Mouse (Mus musculus) kidney, embryonic 16.5 days (tissue): ENCODE data around the gene Ubr4. TPM values are rescaled to one million over a fixed set of nuclear protein-coding genes. Genes with fewer than 3 reads are reported as not detected.
A peak's percentile ranks its signal among the peaks of the same experiment; 100 is the strongest.
"Not testable (repeated sequence)": the region's sequence is repeated elsewhere in the genome, so short reads cannot be mapped to it uniquely, and the experiment has no call there.

ENCODE experiments used
- ATAC-seq: fragments of 200-750 bp; cut with Nextera tagmentation; 2 replicates; pipeline ENCODE4 v1.8.0; 2017; ENCODE audit warnings: moderate TSS enrichment; ENCODE audit not compliant: low FRiP score, low TSS enrichment
- H3K27ac ChIP-seq: fragments of 300-500 bp; sonication (generic); 2 replicates; pipeline ENCODE4 v1.5.1; 2014; ENCODE audit warnings: low read length
- H3K27me3 ChIP-seq: fragments of 300-500 bp; sonication (generic); 2 replicates; pipeline ENCODE4 v1.6.1; 2014; ENCODE audit warnings: low read length, control low read depth, mixed read lengths; ENCODE audit not compliant: insufficient read depth
- H3K36me3 ChIP-seq: fragments of 300-500 bp; sonication (generic); 2 replicates; pipeline ENCODE4 v1.6.1; 2014; ENCODE audit warnings: low read length, control low read depth, mixed read lengths; ENCODE audit not compliant: insufficient read depth
- H3K4me1 ChIP-seq: fragments of 300-500 bp; sonication (generic); 2 replicates; pipeline ENCODE4 v1.6.1; 2014; ENCODE audit warnings: low read length, control low read depth, mixed read lengths; ENCODE audit not compliant: insufficient read depth
- H3K4me2 ChIP-seq: fragments of 300-500 bp; sonication (generic); replicated peaks from 2 replicates; pipeline ENCODE4 v1.6.1; 2014; ENCODE audit warnings: low read depth, low read length
- H3K4me3 ChIP-seq: fragments of 300-500 bp; sonication (generic); 2 replicates; pipeline ENCODE4 v1.5.1; 2014; ENCODE audit warnings: mild to moderate bottlenecking, low read length
- H3K9ac ChIP-seq: fragments of 300-500 bp; sonication (generic); replicated peaks from 2 replicates; pipeline ENCODE4 v1.6.1; 2014; ENCODE audit warnings: low read length
- H3K9me3 ChIP-seq: fragments of 300-500 bp; sonication (generic); 2 replicates; pipeline ENCODE4 v1.6.1; 2016; ENCODE audit warnings: low read length, control low read depth
- WGBS: fragments of 180-500 bp; shearing (Covaris S2); extraction: QIAGEN DNeasy Blood & Tissue Kit; methylation state at CpG from one replicate; pipeline ENCODE4 v1.1.7; 2014; 5-methylcytosine and 5-hydroxymethylcytosine counted together
- polyA plus RNA-seq: library from polyadenylated mRNA; unstranded; fragments of >200 nt; fragmentation: Nextera tagmentation; extraction: Ambion mirVana; gene quantifications from 2 replicates; pipeline ENCODE4 v1.2.1, GENCODE M21; 2015

Ubr4 gene
- polyA plus RNA-seq, 1 experiment from 2014 or later, result 72.2 TPM

DNA sequence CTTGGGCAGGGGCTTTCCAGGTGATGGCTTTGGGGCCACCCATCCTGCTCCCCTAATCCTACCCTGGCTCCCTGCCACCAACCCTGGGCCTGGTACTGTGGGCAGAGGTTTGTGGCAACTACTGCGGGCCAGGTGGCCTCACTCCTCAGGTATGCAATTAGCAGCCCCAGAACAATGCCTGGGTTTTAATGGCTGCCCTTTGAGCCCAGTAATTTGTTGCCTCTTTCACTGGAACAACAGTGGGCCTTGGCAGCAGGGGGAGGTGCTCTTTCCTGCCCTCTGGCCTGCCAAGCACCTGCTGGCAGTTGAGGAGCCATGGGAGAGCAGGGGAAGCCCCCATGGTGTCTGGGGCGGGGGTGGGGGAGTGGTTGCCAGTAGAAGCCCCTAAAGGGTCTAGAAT, 156.7 kb downstream of the Ubr4 start:
- H3K27ac ChIP-seq, result no peak overlapping the region

DNA sequence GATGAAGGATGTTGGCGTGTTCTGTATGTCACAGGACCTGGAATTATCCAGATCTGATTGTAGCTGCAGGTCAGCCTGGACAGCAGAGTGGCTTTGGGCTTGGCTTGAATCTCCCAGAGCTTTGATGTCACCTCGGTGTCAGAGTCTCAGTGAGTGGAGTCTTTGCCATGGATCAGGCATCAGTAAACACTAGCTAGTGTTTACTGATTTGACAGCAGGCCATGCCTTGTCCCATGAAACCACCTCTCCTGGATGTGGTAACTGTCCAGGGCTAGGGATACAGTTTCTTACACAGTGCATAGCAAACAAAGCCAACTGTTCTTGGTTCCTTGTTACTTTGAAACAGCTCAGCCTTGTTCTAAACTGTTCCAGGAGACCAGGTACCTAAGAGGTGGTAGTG, 159.1 kb downstream of the Ubr4 start:
- WGBS, result 86% methylated on average over 2 of the region's 2 CpGs
- no peaks in the 10 kb centered on the region for H3K9me3 ChIP-seq
- no peak overlapping the region for H3K9ac ChIP-seq
- no peaks in the 10 kb centered on the region for H3K4me1 ChIP-seq
- H3K4me3 ChIP-seq, result no peak overlapping the region
- H3K27me3 ChIP-seq, result no peaks in the 10 kb centered on the region
- H3K4me2 ChIP-seq, result no peak overlapping the region
- H3K36me3 ChIP-seq, result no peaks in the 10 kb centered on the region
- no peak overlapping the region for H3K27ac ChIP-seq
- ATAC-seq, result no peak

More for the DNA sequence above, 156.7 kb downstream of the Ubr4 start:
- Histone ChIP-seq H3K4me3 (no peak overlapping the region), H3K9me3 (peaks cover 8% of the 10 kb centered on the region), H3K9ac (no peak overlapping the region), H3K4me2 (no peak overlapping the region), H3K36me3 (no peaks in the 10 kb centered on the region), H3K27me3 (no peaks in the 10 kb centered on the region), H3K4me1 (no peaks in the 10 kb centered on the region)
- 58% methylated on average over 2 of the region's 2 CpGs for WGBS
- ATAC-seq, result peak; percentile 39; the same call in 1 of the 2 replicates

DNA sequence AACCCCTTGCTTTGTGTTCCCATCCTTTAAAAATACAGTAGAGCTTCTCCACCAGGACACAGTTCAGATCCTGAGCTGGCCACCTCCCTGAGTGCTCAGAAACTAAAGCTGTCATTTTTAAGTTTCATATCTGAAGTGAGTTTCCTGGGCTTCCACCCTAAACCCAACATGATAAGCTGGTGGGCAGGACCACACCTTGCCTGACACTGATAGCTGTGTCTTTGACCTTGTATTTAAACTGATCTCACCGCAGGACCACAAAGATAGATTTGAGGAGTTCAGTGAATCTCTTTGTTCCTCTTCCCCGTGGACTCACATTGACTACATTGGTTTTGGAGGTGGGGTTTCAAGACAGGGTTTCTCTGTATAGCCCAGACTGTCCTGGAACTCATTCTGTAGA, 160.6 kb downstream of the Ubr4 start:
- WGBS, result 93% methylated on average over 2 of the region's 2 CpGs
- no peaks in the 10 kb centered on the region for H3K36me3 ChIP-seq

DNA sequence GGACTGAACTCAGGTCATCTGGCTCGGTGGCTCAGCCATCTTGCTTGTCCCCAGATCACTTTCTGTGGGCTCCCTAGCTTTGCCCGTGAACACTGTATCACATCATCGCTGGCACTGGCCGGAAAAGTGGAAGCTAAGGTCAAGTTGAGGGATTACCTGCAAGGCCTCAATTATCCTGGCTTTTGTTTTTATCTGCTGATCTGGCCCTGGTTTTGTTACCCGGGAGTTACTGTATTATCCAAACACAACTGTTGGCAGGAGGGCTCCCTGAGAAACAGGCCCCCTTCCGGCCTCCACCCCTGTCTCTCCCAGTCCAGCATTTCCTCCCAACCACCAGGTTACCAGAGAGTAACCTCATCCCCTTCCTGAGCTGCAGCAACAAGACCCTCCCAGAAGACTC, 166.8 kb downstream of the Ubr4 start:
- 65% methylated on average over 6 of the region's 6 CpGs for WGBS
- Histone ChIP-seq H3K9ac (no peak overlapping the region), H3K27ac (no peak overlapping the region), H3K27me3 (no peaks in the 10 kb centered on the region), H3K4me1 (no peaks in the 10 kb centered on the region), H3K9me3 (no peaks in the 10 kb centered on the region), H3K4me2 (no peak overlapping the region), H3K4me3 (no peak overlapping the region), H3K36me3 (no peaks in the 10 kb centered on the region)
- no peak for ATAC-seq

More for the DNA sequence above, 160.6 kb downstream of the Ubr4 start:
- Histone ChIP-seq H3K27ac (no peak overlapping the region), H3K4me3 (no peak overlapping the region), H3K4me2 (no peak overlapping the region), H3K4me1 (no peaks in the 10 kb centered on the region), H3K9me3 (no peaks in the 10 kb centered on the region), H3K27me3 (no peaks in the 10 kb centered on the region), H3K9ac (no peak overlapping the region)
- ATAC-seq, result no peak

DNA sequence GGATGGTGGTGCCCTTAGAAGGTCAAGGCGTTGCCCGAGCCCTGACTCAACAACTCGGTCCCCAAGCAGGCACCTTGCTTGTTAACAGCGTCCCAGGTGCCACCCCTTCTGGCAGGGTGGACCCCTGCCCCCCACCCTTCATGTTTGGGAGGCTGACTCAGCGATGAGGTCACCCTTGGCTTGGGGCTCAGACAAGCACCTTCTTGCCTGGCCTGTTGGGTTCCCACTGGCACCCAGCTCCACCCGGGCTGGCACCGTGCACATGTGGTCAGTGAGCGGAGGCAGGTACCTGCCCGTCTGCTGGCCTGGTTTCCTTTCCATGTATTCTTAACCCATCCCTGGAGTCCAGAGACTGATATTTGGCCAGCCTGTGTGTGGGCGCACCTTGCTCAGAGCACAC, 169.5 kb downstream of the Ubr4 start:
- no peaks in the 10 kb centered on the region for H3K36me3 ChIP-seq
- WGBS, result 84% methylated on average over 10 of the region's 10 CpGs
- ATAC-seq, result no peak
- H3K4me1 ChIP-seq, result no peaks in the 10 kb centered on the region
- H3K9ac ChIP-seq, result no peak overlapping the region
- no peak overlapping the region for H3K27ac ChIP-seq
- H3K4me3 ChIP-seq, result no peak overlapping the region
- H3K9me3 ChIP-seq, result no peaks in the 10 kb centered on the region
- no peaks in the 10 kb centered on the region for H3K27me3 ChIP-seq
- no peak overlapping the region for H3K4me2 ChIP-seq

DNA sequence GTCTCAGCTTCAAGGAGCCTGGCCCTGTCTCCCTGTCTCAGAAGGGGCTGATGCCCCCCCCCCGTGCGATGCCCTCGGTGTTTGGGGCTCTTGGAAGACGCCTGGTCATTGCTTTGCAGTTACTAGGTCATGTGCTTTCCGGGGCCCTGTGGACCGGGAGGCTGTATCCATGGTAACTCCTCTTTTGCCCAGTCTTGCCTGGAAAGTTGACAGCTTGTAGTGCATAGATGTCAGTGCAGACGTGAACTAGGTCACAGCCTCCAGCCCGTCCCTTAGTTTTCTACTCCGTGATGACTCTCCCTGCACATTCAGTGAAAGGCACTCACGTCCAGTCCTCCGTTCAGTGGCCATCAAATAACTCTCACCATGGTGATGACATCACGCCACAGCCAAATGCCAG, 174.1 kb downstream of the Ubr4 start:
- Histone ChIP-seq H3K4me3 (no peak overlapping the region), H3K9me3 (no peaks in the 10 kb centered on the region), H3K4me1 (no peaks in the 10 kb centered on the region), H3K36me3 (no peaks in the 10 kb centered on the region), H3K4me2 (no peak overlapping the region), H3K27ac (no peak overlapping the region), H3K27me3 (no peaks in the 10 kb centered on the region), H3K9ac (no peak overlapping the region)
- 73% methylated on average over 12 of the region's 12 CpGs for WGBS
- ATAC-seq, result no peak

DNA sequence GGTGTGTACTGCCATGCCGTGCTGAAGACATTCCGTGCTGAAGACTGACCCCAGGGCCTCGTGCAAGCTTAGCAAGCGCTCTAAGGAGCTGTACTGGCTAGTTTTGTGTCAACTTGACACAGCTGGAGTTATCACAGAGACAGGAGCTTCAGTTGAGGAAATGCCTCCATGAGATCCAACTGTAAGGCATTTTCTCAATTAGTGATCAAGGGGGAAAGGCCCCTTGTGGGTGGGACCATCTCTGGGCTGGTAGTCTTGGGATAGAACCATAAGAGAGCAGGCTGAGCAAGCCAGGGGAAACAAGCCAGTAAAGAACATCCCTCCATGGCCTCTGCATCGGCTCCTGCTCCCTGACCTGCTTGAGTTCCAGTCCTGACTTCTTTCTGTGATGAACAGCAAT, 177.8 kb downstream of the Ubr4 start, which contains the start of gene Iffo2:
Gene Iffo2 (plus strand): TSS at position 301 of the 400 bp plus-strand sequence.
- H3K36me3 ChIP-seq, H3K9ac ChIP-seq, H3K4me3 ChIP-seq, H3K4me1 ChIP-seq, H3K4me2 ChIP-seq, ATAC-seq, H3K27ac ChIP-seq, H3K27me3 ChIP-seq, H3K9me3 ChIP-seq: not testable (repeated sequence)
- WGBS, result 87% methylated on average over 5 of the region's 5 CpGs

DNA sequence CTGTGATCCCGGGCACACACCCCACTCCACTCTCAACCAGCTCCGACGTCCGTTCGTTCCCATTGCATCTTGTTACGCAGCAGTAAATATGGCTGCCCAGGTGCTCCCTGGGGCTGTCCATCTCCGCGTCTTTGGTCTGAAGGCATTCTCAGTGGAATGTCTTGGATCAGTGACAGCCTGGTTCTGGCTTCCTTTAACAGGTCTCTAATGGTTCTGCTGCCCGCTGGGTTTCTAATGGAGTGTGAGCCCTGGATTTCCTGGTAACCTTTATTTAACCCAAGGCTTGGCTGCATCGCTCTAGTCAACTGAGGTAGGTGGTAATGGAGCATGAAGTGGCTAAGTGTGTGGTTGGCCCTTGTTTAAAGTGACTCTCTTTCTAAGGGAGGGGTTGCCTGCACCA, 179.7 kb downstream of the Ubr4 start:
- H3K36me3 ChIP-seq, result no peaks in the 10 kb centered on the region
- H3K9me3 ChIP-seq, result no peaks in the 10 kb centered on the region
- 63% methylated on average over 10 of the region's 10 CpGs for WGBS
- no peak overlapping the region for H3K9ac ChIP-seq
- no peak for ATAC-seq
- no peak overlapping the region for H3K4me2 ChIP-seq
- peaks cover 10% of the 10 kb centered on the region for H3K4me1 ChIP-seq
- H3K27ac ChIP-seq, result no peak overlapping the region
- H3K4me3 ChIP-seq, result no peak overlapping the region
- H3K27me3 ChIP-seq, result no peaks in the 10 kb centered on the region

DNA sequence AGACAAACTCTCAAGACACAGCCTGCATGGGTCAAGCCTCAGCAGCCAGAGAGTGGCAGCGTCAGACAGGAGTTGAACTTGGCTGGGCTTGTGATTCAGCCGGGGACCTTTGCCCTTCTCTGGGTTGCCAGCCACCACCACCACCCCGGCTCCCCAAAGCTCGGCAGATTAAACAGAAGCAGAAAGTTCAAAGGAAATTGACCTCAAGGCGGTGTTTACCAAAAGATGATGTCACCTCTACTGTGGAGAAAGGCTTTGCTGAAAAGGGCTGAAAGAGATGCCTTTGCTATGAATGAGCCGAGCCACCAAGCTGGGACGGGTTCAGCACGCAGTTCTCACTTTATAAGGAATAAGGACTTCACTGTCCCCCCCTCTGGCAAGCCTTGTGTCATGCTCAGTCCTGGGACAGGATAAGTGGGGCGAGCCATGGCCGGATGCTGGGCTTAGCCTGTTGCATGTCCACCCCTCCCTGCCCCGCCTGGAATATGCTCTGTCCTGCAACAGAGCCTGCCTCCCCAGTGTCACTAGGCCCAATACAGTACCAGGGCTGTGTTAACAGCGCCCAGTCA, 182.8 kb downstream of the Ubr4 start:
- Histone ChIP-seq H3K36me3 (no peaks in the 10 kb centered on the region), H3K4me2 (no peak overlapping the region), H3K9me3 (no peaks in the 10 kb centered on the region), H3K4me3 (no peak overlapping the region), H3K27me3 (no peaks in the 10 kb centered on the region), H3K9ac (no peak overlapping the region), H3K27ac (peak overlapping the region; percentile 12; the same call in 1 of the 2 replicates), H3K4me1 (peaks cover 10% of the 10 kb centered on the region)
- WGBS, result 31% methylated on average over 12 of the region's 12 CpGs
- ATAC-seq, result peak; percentile 55; the same call in 1 of the 2 replicates

DNA sequence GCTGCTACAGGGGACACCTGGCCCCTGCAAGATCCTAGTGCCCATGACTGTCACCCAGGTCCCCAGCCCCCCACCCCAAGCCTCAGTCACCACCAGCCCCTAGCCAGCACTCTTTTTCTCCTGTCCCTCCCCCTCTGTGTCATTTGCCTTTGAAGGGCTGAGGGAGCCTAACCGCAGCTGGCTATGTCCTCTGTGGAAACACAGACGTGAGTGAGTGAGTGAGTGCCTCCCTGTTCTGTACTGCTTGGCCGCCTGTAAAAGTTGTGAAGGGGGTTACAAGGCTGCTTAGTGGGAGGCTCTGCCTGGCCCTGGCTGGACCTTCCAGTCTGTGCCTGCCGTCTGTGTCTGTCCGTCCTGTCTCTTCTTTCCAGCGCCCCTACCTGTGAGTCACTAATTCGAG, 183.3 kb downstream of the Ubr4 start:
- no peak for ATAC-seq
- no peak overlapping the region for H3K9ac ChIP-seq
- H3K9me3 ChIP-seq, result no peaks in the 10 kb centered on the region
- H3K4me1 ChIP-seq, result peaks cover 10% of the 10 kb centered on the region
- H3K27ac ChIP-seq, result no peak overlapping the region
- WGBS, result 53% methylated on average over 7 of the region's 7 CpGs
- H3K4me3 ChIP-seq, result no peak overlapping the region
- no peaks in the 10 kb centered on the region for H3K36me3 ChIP-seq
- no peaks in the 10 kb centered on the region for H3K27me3 ChIP-seq
- no peak overlapping the region for H3K4me2 ChIP-seq
